Mouse (Mus musculus) CH12.LX (cell line): ENCODE measurements around the gene Focad. TPM values are rescaled to one million over a fixed set of nuclear protein-coding genes. Genes with fewer than 3 reads are reported as not detected.

Experiments
- DNase-seq: peaks from one replicate; pipeline ENCODE4 v3.0.0-alpha.2; 2013; ENCODE audit errors: extremely low read depth
- H3K27ac ChIP-seq: 2 replicates; pipeline ENCODE4 v1.5.1; 2012; ENCODE audit warnings: low read depth, mild to moderate bottlenecking, control low read depth, moderate library complexity; ENCODE audit not compliant: insufficient read depth
- H3K27me3 ChIP-seq: replicated peaks from 2 replicates; pipeline ENCODE3; 2012; ENCODE audit warnings: inconsistent platforms
- H3K36me3 ChIP-seq, 2 experiments: replicated peaks in 1 of 2; 2 replicates each; pipeline versions ENCODE3 to v1.6.1; 2012; ENCODE audit warnings: inconsistent platforms in 1 of 2, low read length in 1 of 2, mild to moderate bottlenecking in 1 of 2, mixed read lengths in 1 of 2, moderate library complexity in 1 of 2; ENCODE audit not compliant: control insufficient read depth in 1 of 2, insufficient read depth in 1 of 2
- H3K4me1 ChIP-seq, 2 experiments: 2 replicates each; pipeline ENCODE4 v1.6.1; 2012; ENCODE audit warnings: inconsistent platforms in 1 of 2, moderate library complexity in 1 of 2; ENCODE audit not compliant: insufficient read depth in 2 of 2, control insufficient read depth in 1 of 2
- H3K4me2 ChIP-seq: 2 replicates; pipeline ENCODE4 v1.6.1; 2012; ENCODE audit warnings: low read depth, mild to moderate bottlenecking, control low read depth; ENCODE audit not compliant: poor library complexity, insufficient read depth, severe bottlenecking
- H3K4me3 ChIP-seq, 3 experiments: fragments of 150-350 bp in 1 of 3; sonication (generic) in 1 of 3; replicated peaks in 1 of 3; 2 replicates each; pipeline versions ENCODE3 to v1.5.1; 2011 to 2012; ENCODE audit warnings: low read depth in 2 of 3, low read length in 2 of 3, mild to moderate bottlenecking in 2 of 3, moderate library complexity in 2 of 3, control low read depth in 1 of 3, improper control_type of control experiment in 1 of 3, inconsistent platforms in 1 of 3, mixed read lengths in 1 of 3; ENCODE audit not compliant: poor library complexity in 1 of 3
- H3K79me2 ChIP-seq: replicated peaks from 2 replicates; pipeline ENCODE4 v1.6.1; 2012; ENCODE audit warnings: mild to moderate bottlenecking, moderate library complexity; ENCODE audit not compliant: control insufficient read depth, poor library complexity, insufficient read depth, severe bottlenecking; ENCODE audit errors: extremely low read depth
- H3K9ac ChIP-seq: 2 replicates; pipeline ENCODE4 v1.6.1; 2012; ENCODE audit warnings: low read depth, mild to moderate bottlenecking, control low read depth, moderate library complexity; ENCODE audit not compliant: insufficient read depth
- H3K9me3 ChIP-seq: replicated peaks from 2 replicates; pipeline ENCODE3; 2012; ENCODE audit warnings: low read length, inconsistent platforms, mixed read lengths
- BHLHE40 ChIP-seq: IDR thresholded peaks from 2 replicates; pipeline ENCODE4 v1.6.1; 2011; ENCODE audit warnings: mild to moderate bottlenecking, low read depth, low read length, improper control_type of control experiment
- CTCF ChIP-seq, 2 experiments: IDR thresholded peaks in 1 of 2; conservative IDR thresholded peaks in 1 of 2; 2 replicates each; pipeline ENCODE4 v1.5.1; 2011 to 2012; ENCODE audit warnings: low read depth in 2 of 2, low read length in 2 of 2, improper control_type of control experiment in 1 of 2, inconsistent platforms in 1 of 2, mild to moderate bottlenecking in 1 of 2, moderate library complexity in 1 of 2
- ELF1 ChIP-seq: IDR thresholded peaks from 2 replicates; pipeline ENCODE4 v1.6.1; 2014; ENCODE audit warnings: low read depth, mild to moderate bottlenecking, inconsistent platforms, low read length, improper control_type of control experiment
- EP300 ChIP-seq: IDR thresholded peaks from 2 replicates; pipeline ENCODE4 v1.6.1; 2011; ENCODE audit warnings: low read length, improper control_type of control experiment
- GABPA ChIP-seq: IDR thresholded peaks from 2 replicates; pipeline ENCODE4 v1.6.1; 2012; ENCODE audit warnings: low read depth, low read length, improper control_type of control experiment, inconsistent platforms; ENCODE audit not compliant: insufficient replicate concordance
- JUN ChIP-seq: IDR thresholded peaks from 2 replicates; pipeline ENCODE4 v1.6.1; 2011; ENCODE audit warnings: low read depth, mild to moderate bottlenecking, low read length, improper control_type of control experiment, moderate library complexity; ENCODE audit not compliant: insufficient read depth
- MAFK ChIP-seq: IDR thresholded peaks from 2 replicates; pipeline ENCODE4 v1.6.1; 2011; ENCODE audit warnings: low read length, improper control_type of control experiment; ENCODE audit not compliant: insufficient replicate concordance
- MAZ ChIP-seq: IDR thresholded peaks from 2 replicates; pipeline ENCODE4 v1.6.1; 2012; ENCODE audit warnings: low read depth, mild to moderate bottlenecking, inconsistent platforms, low read length, improper control_type of control experiment, moderate library complexity
- MEF2A ChIP-seq: IDR thresholded peaks from 2 replicates; pipeline ENCODE4 v1.6.1; 2014; ENCODE audit warnings: low read depth, mild to moderate bottlenecking, inconsistent platforms, low read length, improper control_type of control experiment, borderline replicate concordance
- NELFE ChIP-seq: IDR thresholded peaks from 2 replicates; pipeline ENCODE4 v1.6.1; 2011; ENCODE audit warnings: low read depth, low read length, improper control_type of control experiment
- PAX5 ChIP-seq: IDR thresholded peaks from 2 replicates; pipeline ENCODE4 v1.6.1; 2012; ENCODE audit warnings: low read length, inconsistent platforms, mixed read lengths
- POLR2A ChIP-seq: IDR thresholded peaks from 2 replicates; pipeline ENCODE4 v1.6.1; 2011; ENCODE audit warnings: low read depth, mild to moderate bottlenecking, improper control_type of control experiment, low read length
- POLR2AphosphoS2 ChIP-seq: IDR thresholded peaks from 2 replicates; pipeline ENCODE4 v1.6.1; 2011; ENCODE audit warnings: low read depth, low read length, improper control_type of control experiment
- RCOR1 ChIP-seq: conservative IDR thresholded peaks from 2 replicates; pipeline ENCODE4 v1.6.1; 2012; ENCODE audit warnings: low read depth, mild to moderate bottlenecking, inconsistent platforms, low read length, improper control_type of control experiment
- SIN3A ChIP-seq: IDR thresholded peaks from 2 replicates; pipeline ENCODE4 v1.6.1; 2012; ENCODE audit warnings: low read length, improper control_type of control experiment, inconsistent platforms
- USF2 ChIP-seq: conservative IDR thresholded peaks from 2 replicates; pipeline ENCODE4 v1.6.1; 2011; ENCODE audit warnings: low read depth, low read length, improper control_type of control experiment
- dilution Hi-C: fragments of 300-500 bp; cut with MboI; formaldehyde crosslinking; loops from 2 replicates; pipeline ENCODE4 v1.14.3; 2020; ENCODE audit warnings: low sequenced_read_pairs; ENCODE audit not compliant: extremely low pct_unique_long_range_greater_than_20kb, extremely low pct_ligation_motif_present
- in situ Hi-C: fragments of 300-500 bp; cut with MboI; formaldehyde crosslinking; loops from 3 replicates; pipeline ENCODE4 v1.14.3; 2019; ENCODE audit warnings: low sequenced_read_pairs, low pct_ligation_motif_present, low pct_unique_long_range_greater_than_20kb, mixed read lengths
- polyA plus RNA-seq: library from polyadenylated mRNA; unstranded; fragments of >175 nt; gene quantifications from 2 replicates; pipeline ENCODE4 v1.2.1, GENCODE M21; 2012; ENCODE audit warnings: low read depth; ENCODE audit not compliant: insufficient read length
- total RNA-seq, 2 experiments: library from RNA; depleted of rRNA; stranded (reverse); fragments of 300-350 nt in 1 of 2; fragments of >200 nt in 1 of 2; gene quantifications; 2 replicates each; pipeline ENCODE4 v1.2.3; 2012 to 2014

Focad gene
- total and polyA plus RNA-seq, 3 experiments = 17.3 to 18.9 (median 18.2) TPM

- Histone ChIP-seq H3K9ac (no peak overlapping the region), H3K27ac (no peak overlapping the region), H3K27me3 (no peaks in the 10 kb centered on the region), H3K4me2 (no peak overlapping the region)
- dilution Hi-C loops = no loop called here
- TF ChIP-seq NELFE (no peak), USF2 (no peak), CTCF (conservative IDR thresholded peaks at IDR 0.05 in 1 of 2, IDR thresholded peaks at IDR 0.05 in 1 of 2; ENCODE audit: low read depth in 2 of 2, low read length in 2 of 2) (no peak), RCOR1 (no peak), BHLHE40 (no peak), POLR2A (no peak), ELF1 (no peak)
- TF ChIP-seq, all 38 proteins: peak for 0
- DNase-seq = no peak
- in situ Hi-C loops = no loop called here
- Histone ChIP-seq H3K9me3 (no peaks in the 10 kb centered on the region), H3K4me1 (peaks cover 0 to 5% of the 10 kb centered on the region in 2 experiments; a peak in 1 of 4 replicates), H3K79me2 (no peaks in the 10 kb centered on the region), H3K4me3 (no peak overlapping the region), H3K36me3 (peaks cover 0 to 2% of the 10 kb centered on the region in 2 experiments)
Observed at GRCm38 (mm10) chr4:88163511-88164247, 69.2 kb downstream of the Focad start.

DNA sequence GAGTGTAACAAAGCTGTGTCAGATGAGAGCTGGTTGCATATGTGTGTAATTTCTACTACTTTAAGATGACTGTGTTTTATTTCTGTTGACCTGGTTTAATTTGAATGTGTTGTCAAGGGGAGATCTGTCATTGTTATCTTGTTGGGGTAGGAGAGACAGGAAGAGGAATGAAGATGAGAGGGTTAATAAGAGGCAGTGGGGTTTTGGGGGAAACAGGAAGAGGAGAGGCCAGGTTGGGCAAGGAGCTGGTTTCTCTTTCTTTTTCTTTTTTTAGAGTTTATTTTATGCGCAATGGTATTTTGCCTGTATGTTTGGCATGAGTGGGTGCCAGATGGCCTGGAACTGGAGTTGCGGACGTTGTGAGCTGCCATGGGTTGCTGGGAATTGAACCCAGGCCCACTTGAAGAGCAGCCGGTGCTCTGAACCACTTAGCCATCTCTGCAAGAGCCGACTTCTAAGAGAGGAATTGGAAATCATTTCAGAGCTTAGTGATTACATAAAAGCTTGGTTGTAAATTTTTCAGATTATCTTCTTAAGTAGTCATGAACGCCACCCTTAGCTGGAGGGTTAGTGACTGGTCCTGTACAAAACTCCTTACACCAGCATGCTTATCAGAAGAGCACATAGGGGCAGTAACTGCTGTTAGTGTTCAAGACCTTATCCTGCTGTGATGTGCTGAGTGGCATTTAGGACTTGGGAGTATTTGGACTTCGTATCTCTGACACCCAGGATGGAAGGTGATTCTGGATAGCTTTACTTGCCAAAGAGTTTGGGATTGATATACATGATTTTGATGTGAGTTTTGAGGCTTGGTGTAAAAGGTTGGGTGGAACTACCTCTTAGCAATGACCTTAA lies 72.8 kb downstream of the Focad start:
- no peaks in the 10 kb centered on the region for H3K79me2 ChIP-seq
- no peak overlapping the region for H3K9ac ChIP-seq
- H3K4me2 ChIP-seq = no peak overlapping the region; the same call in 1 of the 2 replicates
- TF ChIP-seq MAZ (no peak), MEF2A (no peak), JUN (no peak), BHLHE40 (no peak), EP300 (no peak), GABPA (no peak), SIN3A (no peak), MAFK (no peak), POLR2AphosphoS2 (no peak), PAX5 (no peak)
- H3K27ac ChIP-seq = no peak overlapping the region
- dilution Hi-C loops (no loop called here), in situ Hi-C loops (no loop called here)
- H3K4me3 ChIP-seq = no peak overlapping the region
- H3K27me3 ChIP-seq = no peaks in the 10 kb centered on the region
- H3K9me3 ChIP-seq = no peaks in the 10 kb centered on the region
- DNase-seq = no peak
- H3K36me3 ChIP-seq = peaks cover 0 to 4% of the 10 kb centered on the region in 2 experiments
- peaks cover 0 to 5% of the 10 kb centered on the region in 2 experiments; a peak in 1 of 4 replicates for H3K4me1 ChIP-seq
